Mouse (Mus musculus): Measurements from ENCODE around the gene Pcdh7. TPM values are rescaled to one million over a fixed set of nuclear protein-coding genes. Genes with fewer than 3 reads are reported as not detected.

The Pcdh7 gene
- total and polyA plus RNA-seq, 2 experiments = 0.32 to 1.5 TPM

DNA sequence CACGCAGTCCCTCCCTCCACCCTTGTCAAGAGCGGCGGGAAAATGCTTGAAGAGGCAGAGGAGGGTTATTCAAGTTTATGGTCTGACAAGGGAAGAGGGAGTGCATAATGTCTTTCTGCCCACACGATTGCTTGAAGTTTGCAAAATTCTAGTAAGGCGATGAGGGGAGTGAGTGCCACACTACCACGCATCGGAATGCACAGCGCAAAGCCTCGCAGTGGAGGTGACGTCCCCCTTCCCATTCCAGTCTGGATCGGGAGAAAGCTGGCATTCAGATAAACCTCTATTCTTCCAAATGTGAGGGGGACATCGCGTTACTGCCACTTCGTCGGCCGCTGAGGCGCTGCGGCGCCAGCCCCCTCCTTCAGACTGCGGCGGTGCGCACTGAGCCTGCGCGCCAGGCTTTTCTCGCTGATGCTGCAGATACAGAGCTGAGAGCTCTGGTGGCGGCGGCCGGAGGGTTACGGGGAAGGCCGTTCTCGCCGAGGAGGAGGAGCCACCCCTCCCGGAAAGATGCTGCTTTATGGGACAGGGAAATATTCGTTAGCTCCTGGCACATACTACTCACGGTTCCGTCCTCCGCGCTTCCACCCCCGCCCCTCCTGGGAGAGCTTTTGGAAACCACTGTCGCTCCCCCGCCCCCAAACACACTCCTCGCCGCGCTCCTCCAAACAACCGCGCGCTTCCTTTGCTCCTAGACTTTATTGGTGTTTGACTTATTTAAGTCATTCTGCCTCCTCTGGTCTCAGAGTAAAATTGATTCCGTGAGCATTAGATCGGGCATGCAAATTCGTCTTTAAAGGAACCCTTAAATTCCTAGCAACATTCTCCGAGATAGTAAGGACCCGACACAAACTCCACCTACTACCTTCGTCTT is 2.0 kb upstream of the Pcdh7 start:
- DNase-seq (ENCODE audit: extremely low read depth, low read depth, low spot score) = peak; percentile 9
- no peak overlapping the region for H3K27ac ChIP-seq (replicated peaks; ENCODE audit: insufficient read depth, low read depth, low read length)

DNA sequence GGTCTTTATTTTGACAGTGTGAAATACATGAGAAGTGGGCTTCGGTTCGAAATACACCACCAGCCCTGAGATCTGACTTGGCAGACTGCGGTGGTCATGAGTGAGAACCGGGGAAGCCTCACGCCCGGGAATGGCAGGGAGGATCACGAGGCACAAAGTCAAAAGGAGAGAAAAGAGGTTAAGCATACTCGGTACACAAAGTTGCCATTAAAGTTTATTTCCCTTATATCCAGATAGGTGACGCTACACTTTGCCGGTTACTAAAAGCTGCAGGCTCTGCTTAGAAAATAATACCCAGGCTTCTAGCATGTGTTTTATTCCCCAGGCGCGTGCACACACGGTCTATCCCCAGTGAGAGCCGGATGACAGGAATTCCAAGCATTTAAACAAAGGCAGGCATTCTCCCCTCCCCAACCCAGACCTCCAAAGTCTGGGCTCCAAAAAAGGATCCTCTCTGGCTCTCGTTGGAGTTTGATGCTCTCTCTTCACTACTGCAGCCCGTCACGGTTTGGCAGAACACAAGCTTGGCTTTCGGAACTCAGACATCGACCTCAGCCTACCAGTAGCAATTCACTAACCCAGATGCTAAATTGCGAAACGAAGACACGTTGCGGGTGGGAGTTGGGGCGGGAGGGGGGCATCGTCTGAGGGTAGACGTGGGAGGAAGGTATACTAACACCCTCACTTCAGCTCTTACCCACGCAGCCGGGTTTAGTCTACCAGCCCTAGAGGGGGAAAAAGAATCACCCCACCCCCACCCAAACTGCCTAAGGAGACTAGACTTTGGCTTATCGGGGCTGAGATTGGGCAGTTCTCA is 1.1 kb upstream of the Pcdh7 start:
- TF ChIP-seq CTCF (IDR thresholded peaks at IDR 0.05; ENCODE audit: low read depth, low read length) = no peak
- no peak for TF ChIP-seq POLR2A (IDR thresholded peaks at IDR 0.05; ENCODE audit: extremely low read depth, insufficient read depth, low read length)
- Histone ChIP-seq H3K4me1 (ENCODE audit: control insufficient read depth, insufficient read depth, low read length) (peaks cover 9% of the 10 kb centered on the region), H3K27ac (replicated peaks; ENCODE audit: insufficient read depth, low read depth, low read length) (no peak overlapping the region), H3K36me3 (ENCODE audit: control insufficient read depth, insufficient read depth, low read length) (no peaks in the 10 kb centered on the region), H3K4me3 (ENCODE audit: insufficient read depth, low read depth, low read length) (peak overlapping the region; percentile 58), H3K79me2 (ENCODE audit: control insufficient read depth, insufficient read depth, low read length) (no peaks in the 10 kb centered on the region), H3K27me3 (ENCODE audit: control insufficient read depth, insufficient read depth, low read length) (peaks cover 34% of the 10 kb centered on the region), H3K9ac (ENCODE audit: low read depth, low read length) (0 out of 2 replicates have a peak overlapping the region, but pooled peaks have one; percentile 2)
- WGBS = under 1% methylated on average over 29 of the region's 29 CpGs
- peak; percentile 20 for DNase-seq (ENCODE audit: extremely low read depth, low read depth, low spot score)

More for the DNA sequence above, 2.0 kb upstream of the Pcdh7 start:
- no peak for TF ChIP-seq CTCF (IDR thresholded peaks at IDR 0.05; ENCODE audit: low read depth, low read length)
- TF ChIP-seq POLR2A (IDR thresholded peaks at IDR 0.05; ENCODE audit: extremely low read depth, insufficient read depth, low read length) = no peak
- under 1% methylated on average over 53 of the region's 53 CpGs for WGBS
- peak overlapping the region; percentile 32 for H3K4me3 ChIP-seq (ENCODE audit: insufficient read depth, low read depth, low read length)
- no peak overlapping the region for H3K9ac ChIP-seq (ENCODE audit: low read depth, low read length)
- H3K27me3 ChIP-seq (ENCODE audit: control insufficient read depth, insufficient read depth, low read length) = peaks cover 29% of the 10 kb centered on the region
- H3K4me1 ChIP-seq (ENCODE audit: control insufficient read depth, insufficient read depth, low read length) = peaks cover 9% of the 10 kb centered on the region
- no peaks in the 10 kb centered on the region for H3K79me2 ChIP-seq (ENCODE audit: control insufficient read depth, insufficient read depth, low read length)
- no peaks in the 10 kb centered on the region for H3K36me3 ChIP-seq (ENCODE audit: control insufficient read depth, insufficient read depth, low read length)

GRCm38 (mm10) chr5:57717238-57717905 is 395 bp upstream of the Pcdh7 start:
- under 1% methylated on average over 53 of the region's 53 CpGs for WGBS
- peak; percentile 15 for DNase-seq (ENCODE audit: extremely low read depth, low read depth, low spot score)
- Histone ChIP-seq H3K27ac (replicated peaks; ENCODE audit: insufficient read depth, low read depth, low read length) (no peak overlapping the region), H3K9ac (ENCODE audit: low read depth, low read length) (0 out of 2 replicates have a peak overlapping the region, but pooled peaks have one; percentile 2), H3K27me3 (ENCODE audit: control insufficient read depth, insufficient read depth, low read length) (peaks cover 36% of the 10 kb centered on the region), H3K4me3 (ENCODE audit: insufficient read depth, low read depth, low read length) (peak overlapping the region; percentile 58), H3K36me3 (ENCODE audit: control insufficient read depth, insufficient read depth, low read length) (no peaks in the 10 kb centered on the region), H3K4me1 (ENCODE audit: control insufficient read depth, insufficient read depth, low read length) (peaks cover 9% of the 10 kb centered on the region), H3K79me2 (ENCODE audit: control insufficient read depth, insufficient read depth, low read length) (no peaks in the 10 kb centered on the region)
- TF ChIP-seq CTCF (IDR thresholded peaks at IDR 0.05; ENCODE audit: low read depth, low read length) (no peak), POLR2A (IDR thresholded peaks at IDR 0.05; ENCODE audit: extremely low read depth, insufficient read depth, low read length) (no peak)

- TF ChIP-seq CTCF (IDR thresholded peaks at IDR 0.05; ENCODE audit: low read depth, low read length) (no peak), POLR2A (IDR thresholded peaks at IDR 0.05; ENCODE audit: extremely low read depth, insufficient read depth, low read length) (no peak)
- Histone ChIP-seq H3K36me3 (ENCODE audit: control insufficient read depth, insufficient read depth, low read length) (no peaks in the 10 kb centered on the region), H3K9ac (ENCODE audit: low read depth, low read length) (peak overlapping the region; percentile 32; the same call in 1 of the 2 replicates), H3K4me3 (ENCODE audit: insufficient read depth, low read depth, low read length) (peak overlapping the region; percentile 47), H3K27ac (replicated peaks; ENCODE audit: insufficient read depth, low read depth, low read length) (no peak overlapping the region), H3K79me2 (ENCODE audit: control insufficient read depth, insufficient read depth, low read length) (no peaks in the 10 kb centered on the region), H3K4me1 (ENCODE audit: control insufficient read depth, insufficient read depth, low read length) (peaks cover 9% of the 10 kb centered on the region), H3K27me3 (ENCODE audit: control insufficient read depth, insufficient read depth, low read length) (peaks cover 36% of the 10 kb centered on the region)
- no peak for DNase-seq (ENCODE audit: extremely low read depth, low read depth, low spot score)
- WGBS = 2% methylated on average over 54 of the region's 54 CpGs
Measured at GRCm38 (mm10) chr5:57718876-57719593, 1.3 kb downstream of the Pcdh7 start.

- DNase-seq (ENCODE audit: extremely low read depth, low read depth, low spot score) = no peak
- TF ChIP-seq POLR2A (IDR thresholded peaks at IDR 0.05; ENCODE audit: extremely low read depth, insufficient read depth, low read length) (no peak), CTCF (IDR thresholded peaks at IDR 0.05; ENCODE audit: low read depth, low read length) (no peak; the same call in 1 of the 2 replicates)
- Histone ChIP-seq H3K9ac (ENCODE audit: low read depth, low read length) (no peak overlapping the region), H3K79me2 (ENCODE audit: control insufficient read depth, insufficient read depth, low read length) (no peaks in the 10 kb centered on the region), H3K27ac (replicated peaks; ENCODE audit: insufficient read depth, low read depth, low read length) (no peak overlapping the region), H3K27me3 (ENCODE audit: control insufficient read depth, insufficient read depth, low read length) (peaks cover 36% of the 10 kb centered on the region), H3K4me3 (ENCODE audit: insufficient read depth, low read depth, low read length) (peak overlapping the region; percentile 47), H3K4me1 (ENCODE audit: control insufficient read depth, insufficient read depth, low read length) (peaks cover 9% of the 10 kb centered on the region), H3K36me3 (ENCODE audit: control insufficient read depth, insufficient read depth, low read length) (no peaks in the 10 kb centered on the region)
- 2% methylated on average over 59 of the region's 59 CpGs for WGBS
Measured at GRCm38 (mm10) chr5:57719594-57720185, 1.9 kb downstream of the Pcdh7 start.

Measured in liver, adult 2 months (tissue).